Mouse (Mus musculus): ENCODE results near the gene Slc16a5.

GRCm38 (mm10) chr11:115518693-115519092 is 56.4 kb downstream of the Slc16a5 start:
- TF ChIP-seq CTCF (IDR thresholded peaks at IDR 0.05 in 2 of 3, conservative IDR thresholded peaks at IDR 0.05 in 1 of 3; ENCODE audit: control insufficient read depth in 1 of 3, insufficient read depth in 1 of 3, low read depth in 2 of 3, low read length in 3 of 3, poor library complexity in 1 of 3, severe bottlenecking in 1 of 3) (no peak), E2F4 (IDR thresholded peaks at IDR 0.05; ENCODE audit: borderline replicate concordance, low read depth, low read length) (no peak), POLR2AphosphoS5 (IDR thresholded peaks at IDR 0.05; ENCODE audit: borderline replicate concordance, low read depth, low read length) (no peak), POLR2A (IDR thresholded peaks at IDR 0.05; ENCODE audit: control insufficient read depth in 1 of 2, insufficient read depth in 1 of 2, low read depth in 1 of 2, low read length in 2 of 2, poor library complexity in 1 of 2) (no peak), MYC (IDR thresholded peaks at IDR 0.05; ENCODE audit: low read depth, low read length) (no peak), HCFC1 (IDR thresholded peaks at IDR 0.05; ENCODE audit: low read depth, low read length) (no peak), KAT2A (conservative IDR thresholded peaks at IDR 0.05; ENCODE audit: low read depth, low read length) (no peak)
